Mouse (Mus musculus) layer of hippocampus, postnatal 36 days (tissue): Measurements from ENCODE around the gene Arel1. TPM values are rescaled to one million over a fixed set of nuclear protein-coding genes. Genes with fewer than 3 reads are reported as not detected.

Experiments
- DNase-seq, 2 experiments: peaks; one replicate each; pipeline ENCODE4 v3.0.0; 2022
- total RNA-seq, 2 experiments: library from RNA; stranded (reverse); gene quantifications; 2 replicates each; pipeline ENCODE4 v1.2.3; 2021

Gene Arel1
- total RNA-seq: 100 to 1,000 TPM; 104 to 110 TPM

- peak; percentile 89 to 90 for DNase-seq
Observed at GRCm38 (mm10) chr12:84970428-84971096, at the start of gene Arel1, which contains the start of gene Fcf1. TSS of gene Arel1 (minus strand) at chr12:84970900. TSS of gene Fcf1 (plus strand) at chr12:84970897.

GRCm38 (mm10) chr12:85012185-85012584, 41.5 kb upstream of the Arel1 start:
- DNase-seq: no peak

GRCm38 (mm10) chr12:85010541-85010940, 39.8 kb upstream of the Arel1 start:
- no peak for DNase-seq

GRCm38 (mm10) chr12:85009776-85010175, 39.1 kb upstream of the Arel1 start:
- DNase-seq: no peak

GRCm38 (mm10) chr12:85007021-85007420, 36.3 kb upstream of the Arel1 start:
- DNase-seq: no peak

GRCm38 (mm10) chr12:85006206-85006605, 35.5 kb upstream of the Arel1 start:
- no peak for DNase-seq

- no peak for DNase-seq
Observed at GRCm38 (mm10) chr12:84999053-84999452, 28.4 kb upstream of the Arel1 start.

- peak in 1 of 2 experiments; percentile 63 for DNase-seq
Observed at GRCm38 (mm10) chr12:84996501-84997398, 26.1 kb upstream of the Arel1 start.

- DNase-seq: peak; percentile 96 to 98
Observed at GRCm38 (mm10) chr12:84996083-84996496, 25.4 kb upstream of the Arel1 start, which contains the start of gene Ylpm1. TSS of gene Ylpm1 (plus strand) at chr12:84996321.

GRCm38 (mm10) chr12:84995112-84995761, 24.5 kb upstream of the Arel1 start:
- no peak for DNase-seq

GRCm38 (mm10) chr12:84989456-84989855, 18.8 kb upstream of the Arel1 start:
- no peak for DNase-seq

- no peak for DNase-seq
Observed at GRCm38 (mm10) chr12:84979264-84979862, 8.7 kb upstream of the Arel1 start.

- DNase-seq: no peak
Observed at GRCm38 (mm10) chr12:84969656-84970427, 858 bp downstream of the Arel1 start.

GRCm38 (mm10) chr12:84968831-84969655, 1.7 kb downstream of the Arel1 start:
- no peak for DNase-seq

GRCm38 (mm10) chr12:84962606-84963005, 8.1 kb downstream of the Arel1 start:
- no peak for DNase-seq

GRCm38 (mm10) chr12:84958794-84959356, 11.8 kb downstream of the Arel1 start:
- no peak for DNase-seq

- DNase-seq: no peak
Observed at GRCm38 (mm10) chr12:84956317-84956716, 14.4 kb downstream of the Arel1 start.

GRCm38 (mm10) chr12:84952351-84952750, 18.3 kb downstream of the Arel1 start:
- no peak for DNase-seq

GRCm38 (mm10) chr12:84951531-84951930, 19.2 kb downstream of the Arel1 start:
- DNase-seq: no peak

GRCm38 (mm10) chr12:84950763-84951162, 19.9 kb downstream of the Arel1 start:
- no peak for DNase-seq
